ENCODE assay signal across 11 mouse cellular contexts in genomic region chr7:107567674-107568073, GRCm38 (mm10). TPM values are rescaled to one million over a fixed set of nuclear protein-coding genes. Genes with fewer than 3 reads are reported as not detected.
A peak's percentile ranks its signal among the peaks of the same experiment; 100 is the strongest.
DNase-seq lines count a peak whose midpoint lies in the region; ATAC-seq and TF ChIP-seq lines count a peak whose summit lies in the region.
"Had no signal": no experiment of that assay in that cellular context is flagged by ENCODE, and none has a peak within 500 bp of the region (broad histone marks: within the 10 kb centered on the region; RNA-seq: fewer than 3 reads in every experiment).

No protein-coding gene starts in this region.

- no peaks in the 10 kb centered on the region for H3K36me3 ChIP-seq in heart, embryonic 11.5 days (ENCODE audit: control insufficient read depth, insufficient read depth, low read length)
- peaks cover 7% of the 10 kb centered on the region for H3K36me3 ChIP-seq in lung, embryonic 14.5 days (ENCODE audit: insufficient read depth)
- no peaks in the 10 kb centered on the region for H3K36me3 ChIP-seq in hindbrain, embryonic 16.5 days (ENCODE audit: control insufficient read depth, insufficient read depth, low read length)
- H3K36me3 ChIP-seq in neural tube, embryonic 14.5 days (ENCODE audit: control insufficient read depth, insufficient read depth, low read length), result no peaks in the 10 kb centered on the region
- H3K36me3 ChIP-seq in midbrain, postnatal 0 days (ENCODE audit: insufficient read depth, low read length), result no peaks in the 10 kb centered on the region

- H3K4me3 ChIP-seq in heart, embryonic 11.5 days (ENCODE audit: low read depth, low read length), result peak overlapping the region; percentile 30
- H3K4me3 ChIP-seq in lung, embryonic 14.5 days (ENCODE audit: low read depth, low read length), result peak overlapping the region; percentile 45
- H3K4me3 ChIP-seq in hindbrain, embryonic 16.5 days (ENCODE audit: low read length), result peak overlapping the region; percentile 11
- no peak overlapping the region for H3K4me3 ChIP-seq in neural tube, embryonic 14.5 days (ENCODE audit: low read depth, low read length)
- no peak overlapping the region for H3K4me3 ChIP-seq in midbrain, postnatal 0 days (ENCODE audit: low read depth, low read length)

- intact Hi-C loops in heart, postnatal 10 days (cut with DNase I), result no loop called here

- H3K9ac ChIP-seq in heart, embryonic 11.5 days (ENCODE audit: low read depth, low read length), result no peak overlapping the region
- H3K9ac ChIP-seq in lung, embryonic 14.5 days, result peak overlapping the region; percentile 56
- H3K9ac ChIP-seq in hindbrain, embryonic 16.5 days (ENCODE audit: low read depth, low read length), result no peak overlapping the region
- no peak overlapping the region for H3K9ac ChIP-seq in neural tube, embryonic 14.5 days (replicated peaks; ENCODE audit: low read depth, low read length)
- no peak overlapping the region for H3K9ac ChIP-seq in midbrain, postnatal 0 days (replicated peaks; ENCODE audit: low read length, poor library complexity, severe bottlenecking)

- peak overlapping the region; percentile 49 for H3K4me2 ChIP-seq in heart, embryonic 11.5 days
- H3K4me2 ChIP-seq in lung, embryonic 14.5 days, result peak overlapping the region; percentile 63
- H3K4me2 ChIP-seq in hindbrain, embryonic 16.5 days (ENCODE audit: low read length), result peak overlapping the region; percentile 27; the same call in 1 of the 2 replicates
- 0 out of 2 replicates have a peak overlapping the region, but pooled peaks have one; percentile 8 for H3K4me2 ChIP-seq in neural tube, embryonic 14.5 days (ENCODE audit: low read depth, low read length)
- no peak overlapping the region for H3K4me2 ChIP-seq in midbrain, postnatal 0 days (ENCODE audit: low read depth, low read length, poor library complexity, severe bottlenecking)

- no peak for TF ChIP-seq CTCF in lung, embryonic 14.5 days (IDR thresholded peaks at IDR 0.05; ENCODE audit: low read depth)
- no peak for TF ChIP-seq CTCF in midbrain, postnatal 0 days (IDR thresholded peaks at IDR 0.05)

- ATAC-seq in heart, embryonic 11.5 days (replicated peaks; ENCODE audit: insufficient number of reproducible peaks, low FRiP score, low TSS enrichment), result no peak
- peak; percentile 40 for ATAC-seq in lung, embryonic 14.5 days (ENCODE audit: insufficient read depth)
- no peak for ATAC-seq in hindbrain, embryonic 16.5 days
- no peak for ATAC-seq in neural tube, embryonic 14.5 days (ENCODE audit: low read depth)
- no peak for ATAC-seq in midbrain, postnatal 0 days (ENCODE audit: low FRiP score)
- ATAC-seq: activated CD4-positive, CD25-positive, alpha-beta regulatory T cell, adult 4 months had no signal

- H3K27me3 ChIP-seq in heart, embryonic 11.5 days (ENCODE audit: control insufficient read depth, insufficient read depth, low read length), result no peaks in the 10 kb centered on the region
- no peaks in the 10 kb centered on the region for H3K27me3 ChIP-seq in lung, embryonic 14.5 days (ENCODE audit: insufficient read depth, low read length)
- H3K27me3 ChIP-seq in hindbrain, embryonic 16.5 days (replicated peaks; ENCODE audit: control insufficient read depth, insufficient read depth, low read length), result no peaks in the 10 kb centered on the region
- H3K27me3 ChIP-seq in neural tube, embryonic 14.5 days (ENCODE audit: control insufficient read depth, insufficient read depth, low read length), result no peaks in the 10 kb centered on the region
- no peaks in the 10 kb centered on the region for H3K27me3 ChIP-seq in midbrain, postnatal 0 days (ENCODE audit: insufficient read depth, low read length)

- H3K9me3 ChIP-seq in heart, embryonic 11.5 days (replicated peaks; ENCODE audit: control insufficient read depth, low read length), result no peaks in the 10 kb centered on the region
- H3K9me3 ChIP-seq in lung, embryonic 14.5 days (ENCODE audit: low read depth, low read length), result no peaks in the 10 kb centered on the region
- no peaks in the 10 kb centered on the region for H3K9me3 ChIP-seq in hindbrain, embryonic 16.5 days (ENCODE audit: control insufficient read depth, low read length)
- H3K9me3 ChIP-seq in neural tube, embryonic 14.5 days (ENCODE audit: control insufficient read depth, low read length), result no peaks in the 10 kb centered on the region
- H3K9me3 ChIP-seq in midbrain, postnatal 0 days (ENCODE audit: low read length), result no peaks in the 10 kb centered on the region; the same call in 1 of the 2 replicates

- H3K4me1 ChIP-seq in heart, embryonic 11.5 days (ENCODE audit: control insufficient read depth, insufficient read depth, low read length), result no peaks in the 10 kb centered on the region
- peaks cover 6% of the 10 kb centered on the region for H3K4me1 ChIP-seq in lung, embryonic 14.5 days (ENCODE audit: insufficient read depth)
- H3K4me1 ChIP-seq in hindbrain, embryonic 16.5 days (ENCODE audit: control insufficient read depth, insufficient read depth, low read depth, low read length), result no peaks in the 10 kb centered on the region
- H3K4me1 ChIP-seq in neural tube, embryonic 14.5 days (ENCODE audit: control insufficient read depth, insufficient read depth, low read length), result no peaks in the 10 kb centered on the region
- H3K4me1 ChIP-seq in midbrain, postnatal 0 days (ENCODE audit: insufficient read depth, low read length), result no peaks in the 10 kb centered on the region

- H3K27ac ChIP-seq in heart, embryonic 11.5 days (ENCODE audit: low read depth, low read length), result peak overlapping the region; percentile 62
- H3K27ac ChIP-seq in lung, embryonic 14.5 days (ENCODE audit: low read depth), result peak overlapping the region; percentile 90
- H3K27ac ChIP-seq in hindbrain, embryonic 16.5 days (ENCODE audit: low read depth, low read length), result no peak overlapping the region
- H3K27ac ChIP-seq in neural tube, embryonic 14.5 days (ENCODE audit: low read depth, low read length), result no peak overlapping the region
- H3K27ac ChIP-seq in midbrain, postnatal 0 days (ENCODE audit: low read depth, low read length), result no peak overlapping the region

- 66% methylated on average over 5 of the region's 5 CpGs for WGBS in heart, embryonic 11.5 days (ENCODE audit: insufficient replicate concordance)
- WGBS in lung, embryonic 14.5 days, result 41% methylated on average over 5 of the region's 5 CpGs
- 73% methylated on average over 5 of the region's 5 CpGs for WGBS in hindbrain, embryonic 16.5 days
- 81% methylated on average over 5 of the region's 5 CpGs for WGBS in neural tube, embryonic 14.5 days
- 84% methylated on average over 5 of the region's 5 CpGs for WGBS in midbrain, postnatal 0 days

- no peak for DNase-seq in heart, postnatal 10 days
- DNase-seq in lung, embryonic 14.5 days, result no peak
- no peak for DNase-seq in lung, adult 18-20 months
- DNase-seq in midbrain, postnatal 0 days (ENCODE audit: low spot score), result no peak
- DNase-seq in right cerebral cortex, adult 18-20 months, result no peak
- DNase-seq: cerebellum, adult 11 months; thymus, postnatal 36 days had no signal

RNA-seq across cellular contexts. Expression of gene Olfml1, which starts 0.4 kb away (rescaled TPM):
- 7.3 and 8.2 TPM in 2 replicates for polyA plus RNA-seq in heart, embryonic 11.5 days (2014; fragmentation: Nextera tagmentation; extraction: Ambion mirVana)
- 1 to 10 TPM; 8.0 to 9.5 TPM for total RNA-seq in heart, postnatal 10 days (2021)
- 14.5 and 15.6 TPM in 2 replicates for polyA plus RNA-seq in lung, embryonic 14.5 days (2014; fragmentation: Nextera tagmentation; extraction: Ambion mirVana)
- 4.8 TPM in 2 replicates for polyA plus RNA-seq in hindbrain, embryonic 16.5 days (2015; fragmentation: Nextera tagmentation; extraction: Ambion mirVana)
- 0.28 and 4.6 TPM in 2 replicates for polyA plus RNA-seq in neural tube, embryonic 14.5 days (2014; fragmentation: Nextera tagmentation; extraction: Ambion mirVana)
- total RNA-seq in midbrain, postnatal 0 days (2014; rRNA removed), result 3.6 and 3.8 TPM in 2 replicates
- polyA plus RNA-seq in midbrain, postnatal 0 days (2015; fragmentation: Nextera tagmentation; extraction: Ambion mirVana), result 4.1 and 4.3 TPM in 2 replicates
- polyA plus RNA-seq: activated CD4-positive, CD25-positive, alpha-beta regulatory T cell, adult 4 months had no signal

RNA-seq across cellular contexts. Expression of gene Ppfibp2, which starts 27.3 kb away (rescaled TPM):
- polyA plus RNA-seq in heart, embryonic 11.5 days (2014; fragmentation: Nextera tagmentation; extraction: Ambion mirVana), result 6.3 and 7.9 TPM in 2 replicates
- total RNA-seq in heart, postnatal 10 days (2021), result 10 to 100 TPM; 13.0 to 17.5 TPM
- 5.4 and 5.7 TPM in 2 replicates for polyA plus RNA-seq in lung, embryonic 14.5 days (2014; fragmentation: Nextera tagmentation; extraction: Ambion mirVana)
- polyA plus RNA-seq in hindbrain, embryonic 16.5 days (2015; fragmentation: Nextera tagmentation; extraction: Ambion mirVana), result 3.4 and 3.6 TPM in 2 replicates
- polyA plus RNA-seq in neural tube, embryonic 14.5 days (2014; fragmentation: Nextera tagmentation; extraction: Ambion mirVana), result 2.0 and 2.3 TPM in 2 replicates
- total RNA-seq in midbrain, postnatal 0 days (2014; rRNA removed), result 2.6 and 2.9 TPM in 2 replicates
- 1.2 and 1.6 TPM in 2 replicates for polyA plus RNA-seq in midbrain, postnatal 0 days (2015; fragmentation: Nextera tagmentation; extraction: Ambion mirVana)

RNA-seq across cellular contexts. Expression of gene 5330417H12Rik, which starts 57.3 kb away (rescaled TPM):
- polyA plus RNA-seq in heart, embryonic 11.5 days (2014; fragmentation: Nextera tagmentation; extraction: Ambion mirVana), result not detected in 2 replicates
- total RNA-seq in heart, postnatal 10 days (2021), result not detected
- polyA plus RNA-seq in lung, embryonic 14.5 days (2014; fragmentation: Nextera tagmentation; extraction: Ambion mirVana), result not detected in 2 replicates
- polyA plus RNA-seq in hindbrain, embryonic 16.5 days (2015; fragmentation: Nextera tagmentation; extraction: Ambion mirVana), result not detected in 2 replicates
- not detected in 2 replicates for polyA plus RNA-seq in neural tube, embryonic 14.5 days (2014; fragmentation: Nextera tagmentation; extraction: Ambion mirVana)
- not detected in 2 replicates for total RNA-seq in midbrain, postnatal 0 days (2014; rRNA removed)
- polyA plus RNA-seq in midbrain, postnatal 0 days (2015; fragmentation: Nextera tagmentation; extraction: Ambion mirVana), result not detected in 2 replicates
- polyA plus RNA-seq: activated CD4-positive, CD25-positive, alpha-beta regulatory T cell, adult 4 months had no signal

Comparison
In these comparisons a context has a peak if more than half of its experiments do, and no peak if none do; other contexts are left out.
1. H3K27ac ChIP-seq: peak in heart, embryonic 11.5 days (single experiment) and lung, embryonic 14.5 days (single experiment); none in hindbrain, embryonic 16.5 days (single experiment), neural tube, embryonic 14.5 days (single experiment) and midbrain, postnatal 0 days (single experiment).
2. H3K4me3 ChIP-seq: peak in heart, embryonic 11.5 days (single experiment), lung, embryonic 14.5 days (single experiment) and hindbrain, embryonic 16.5 days (single experiment); none in neural tube, embryonic 14.5 days (single experiment) and midbrain, postnatal 0 days (single experiment).